Mouse (Mus musculus): ENCODE results near the gene Olfr530.

Gene Olfr530

DNA sequence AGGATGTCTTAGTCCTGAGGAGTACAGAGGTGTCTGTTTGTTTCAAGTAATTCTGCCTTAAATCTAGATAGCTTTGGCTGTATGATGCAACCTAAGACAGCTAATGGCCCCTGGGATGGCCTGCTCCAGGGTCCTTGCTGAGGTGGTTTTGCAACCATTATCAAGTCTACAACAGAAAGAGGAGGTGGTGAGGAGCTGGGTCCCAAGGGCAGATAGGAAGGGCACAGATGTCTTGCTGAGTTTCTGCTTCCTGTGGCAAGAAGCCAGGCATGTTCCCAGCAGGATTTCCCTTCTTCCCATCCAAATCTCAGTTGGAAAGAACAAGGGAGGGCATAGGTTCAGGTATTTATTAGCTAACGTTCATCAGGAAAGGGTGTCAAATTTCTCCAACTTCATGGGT is at the start of gene Olfr530:
Gene Olfr530 (minus strand): TSS at position 101 of the 400 bp plus-strand sequence.
- no peak for DNase-seq

DNA sequence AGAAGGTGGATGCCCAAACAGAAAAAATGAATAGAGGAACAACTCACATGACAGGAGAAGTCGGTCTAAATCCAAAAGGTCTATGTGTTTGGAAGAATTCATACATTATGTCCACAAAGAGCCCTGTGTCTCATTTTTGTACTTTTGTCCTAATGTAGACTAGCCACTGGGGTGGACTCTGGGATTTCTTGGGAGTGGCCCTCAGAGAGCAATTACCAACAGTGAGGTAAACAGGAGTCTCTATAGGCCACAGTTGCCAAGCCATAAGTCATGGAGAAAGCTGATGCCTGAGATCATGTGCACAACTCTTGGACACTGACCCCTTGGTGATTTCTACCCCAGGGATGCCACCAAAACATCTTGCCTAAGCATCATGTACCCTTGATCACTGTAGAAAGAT is 45.4 kb upstream of the Olfr530 start, which contains the start of gene Olfr532:
Gene Olfr532 (minus strand): TSS at position 101 of the 400 bp plus-strand sequence.
- no peak for DNase-seq

- DNase-seq, result no peak
Observed at GRCm38 (mm10) chr7:140402818-140403217, 26.7 kb upstream of the Olfr530 start, which contains the start of gene Olfr531. TSS of gene Olfr531 (minus strand) at chr7:140402918.

DNA sequence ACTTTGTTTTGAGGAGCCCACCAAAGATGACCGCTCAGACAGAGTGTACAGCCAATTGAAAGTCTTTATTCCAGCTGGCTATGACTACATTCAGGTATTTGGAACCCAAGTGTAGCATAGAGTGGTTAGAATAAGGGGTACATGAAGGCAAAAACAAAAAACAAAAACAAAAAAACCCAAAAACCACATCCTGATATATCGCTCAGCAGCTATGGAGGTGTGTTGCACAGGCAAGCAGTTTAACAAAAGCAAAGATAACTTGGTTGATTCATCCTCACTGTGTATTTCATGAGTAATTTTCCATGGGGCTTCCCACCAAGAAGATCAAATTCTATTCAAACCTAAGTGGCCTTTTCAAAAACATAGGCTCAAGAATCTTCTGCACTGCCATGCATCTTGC is 780 bp upstream of the Olfr530 start:
- no peak for DNase-seq

DNA sequence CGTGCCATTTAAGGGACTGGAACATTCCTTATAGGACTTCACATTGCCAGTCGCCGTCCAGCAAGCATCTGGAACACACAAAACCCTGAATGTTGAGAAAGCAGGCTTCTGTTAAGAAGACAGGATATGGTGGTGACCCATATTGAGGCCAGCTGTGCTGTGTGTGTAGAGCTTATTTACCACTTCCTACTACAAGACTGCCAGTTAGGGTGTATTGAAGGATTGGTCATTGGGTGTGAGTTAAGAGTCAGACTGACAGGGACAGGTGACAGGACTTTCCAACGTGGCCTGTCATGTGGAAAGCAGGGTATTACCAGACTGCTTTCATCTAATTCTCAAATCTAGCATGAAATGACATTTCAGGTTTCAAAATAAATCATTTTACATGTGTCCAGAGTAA is 1.8 kb downstream of the Olfr530 start:
- no peak for DNase-seq

GRCm38 (mm10) chr7:140361571-140361970 is 14.6 kb downstream of the Olfr530 start, which contains the start of gene Olfr60:
TSS of gene Olfr60 (minus strand) at chr7:140361671.
- DNase-seq, result no peak

GRCm38 (mm10) chr7:140333717-140334116 is 42.4 kb downstream of the Olfr530 start, which contains the start of gene Olfr527:
TSS of gene Olfr527 (plus strand) at chr7:140334017.
- DNase-seq, result no peak

GRCm38 (mm10) chr7:140329766-140330304 is 46.3 kb downstream of the Olfr530 start:
- no peak for DNase-seq

Data from cerebellum, adult 9-10 months (tissue).